Mouse (Mus musculus) lung, postnatal 0 days (tissue): ENCODE measurements at regions not wholly inside any gene's neighbourhood (a gene's known extent, or its start where the extent isn't known, plus 50 kb on each side); places are given as distances from the start of the nearest gene placed in this dataset.
A peak's percentile ranks its signal among the peaks of the same experiment; 100 is the strongest.

ENCODE experiments used
- ATAC-seq: fragments of 200-750 bp; cut with Nextera tagmentation; 2 replicates; pipeline ENCODE4 v1.8.0; 2017; ENCODE audit warnings: moderate library complexity
- DNase-seq: peaks from one replicate; pipeline ENCODE4 v3.0.0-alpha.2; 2016; ENCODE audit warnings: low spot score
- H3K27ac ChIP-seq: fragments of 300-500 bp; sonication (generic); 2 replicates; pipeline ENCODE4 v1.5.1; 2014; ENCODE audit warnings: antibody characterized with exemption, mild to moderate bottlenecking, low read length, mixed read lengths
- H3K27me3 ChIP-seq: fragments of 300-500 bp; sonication (generic); replicated peaks from 2 replicates; pipeline ENCODE4 v1.6.1; 2014; ENCODE audit warnings: low read length, mixed read lengths; ENCODE audit not compliant: insufficient read depth
- H3K36me3 ChIP-seq: fragments of 300-500 bp; sonication (generic); 2 replicates; pipeline ENCODE4 v1.6.1; 2014; ENCODE audit warnings: low read length, mixed read lengths; ENCODE audit not compliant: insufficient read depth
- H3K4me1 ChIP-seq: fragments of 300-500 bp; sonication (generic); 2 replicates; pipeline ENCODE4 v1.6.1; 2014; ENCODE audit warnings: antibody characterized with exemption, low read depth, low read length, mixed read lengths; ENCODE audit not compliant: insufficient read depth
- H3K4me2 ChIP-seq: fragments of 300-500 bp; sonication (generic); replicated peaks from 2 replicates; pipeline ENCODE4 v1.6.1; 2014; ENCODE audit warnings: low read depth, mild to moderate bottlenecking, low read length, moderate library complexity, mixed read lengths
- H3K4me3 ChIP-seq: fragments of 300-500 bp; sonication (generic); 2 replicates; pipeline ENCODE4 v1.5.1; 2014; ENCODE audit warnings: low read depth, low read length
- H3K9ac ChIP-seq: fragments of 300-500 bp; sonication (generic); replicated peaks from 2 replicates; pipeline ENCODE4 v1.6.1; 2014; ENCODE audit warnings: low read depth, mild to moderate bottlenecking
- H3K9me3 ChIP-seq: fragments of 300-500 bp; sonication (generic); 2 replicates; pipeline ENCODE4 v1.6.1; 2016; ENCODE audit warnings: low read length, mixed read lengths
- CTCF ChIP-seq: IDR thresholded peaks from 2 replicates; pipeline ENCODE4 v1.5.1; 2016; ENCODE audit warnings: antibody characterized with exemption, mild to moderate bottlenecking
- EP300 ChIP-seq: IDR thresholded peaks from 2 replicates; pipeline ENCODE4 v1.6.1; 2016; ENCODE audit warnings: antibody characterized with exemption, mild to moderate bottlenecking, control low read depth
- WGBS: fragments of 180-500 bp; shearing (Covaris S2); extraction: QIAGEN DNeasy Blood & Tissue Kit; methylation state at CpG from one replicate; pipeline ENCODE4 v1.1.7; 2014; 5-methylcytosine and 5-hydroxymethylcytosine counted together

DNA sequence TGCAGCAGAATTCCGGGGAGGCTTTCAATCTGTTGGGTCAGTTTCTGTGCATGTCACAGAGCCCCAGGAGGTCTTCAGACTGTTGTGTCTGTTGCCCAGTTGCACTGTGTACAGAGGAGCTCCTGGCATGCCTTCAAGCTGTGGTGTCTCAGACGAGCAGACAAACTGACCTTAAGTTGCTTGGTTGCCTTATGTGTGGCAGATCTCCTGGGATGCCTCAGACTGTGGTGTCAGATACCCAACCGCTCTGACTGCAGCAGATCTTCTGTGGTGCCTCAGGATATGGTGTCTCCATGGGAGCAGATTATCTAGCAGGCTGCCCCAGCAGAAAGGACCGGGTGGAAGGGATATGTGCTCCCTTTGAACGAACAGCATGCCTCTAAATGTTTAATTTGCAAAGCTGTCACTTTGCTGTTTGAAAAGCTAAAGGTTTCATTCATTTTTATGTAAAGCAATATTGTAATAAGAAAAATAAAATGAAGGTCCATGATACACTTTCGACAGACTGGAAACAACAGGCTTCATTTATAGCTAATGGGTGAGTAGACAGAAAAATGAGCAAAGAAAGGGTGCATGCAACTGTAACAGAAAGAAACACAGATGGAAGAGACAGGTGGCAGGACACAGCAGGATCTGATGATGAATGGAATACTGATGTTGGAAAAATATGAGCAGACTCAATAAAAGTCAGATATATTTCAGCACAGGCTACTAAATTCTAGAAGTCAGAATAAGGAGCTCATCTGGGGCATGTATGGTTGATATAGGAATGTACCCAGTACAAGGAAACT, 1060.0 kb downstream of the Serpinb8 start:
- Histone ChIP-seq H3K4me3 (no peak overlapping the region), H3K36me3 (no peaks in the 10 kb centered on the region), H3K27ac (no peak overlapping the region), H3K27me3 (no peaks in the 10 kb centered on the region), H3K9ac (no peak overlapping the region), H3K9me3 (no peaks in the 10 kb centered on the region), H3K4me2 (no peak overlapping the region), H3K4me1 (no peaks in the 10 kb centered on the region)
- TF ChIP-seq EP300 (no peak), CTCF (no peak)
- DNase-seq (no peak), ATAC-seq (no peak)
- WGBS, result 60% methylated on average over 6 of the region's 6 CpGs

DNA sequence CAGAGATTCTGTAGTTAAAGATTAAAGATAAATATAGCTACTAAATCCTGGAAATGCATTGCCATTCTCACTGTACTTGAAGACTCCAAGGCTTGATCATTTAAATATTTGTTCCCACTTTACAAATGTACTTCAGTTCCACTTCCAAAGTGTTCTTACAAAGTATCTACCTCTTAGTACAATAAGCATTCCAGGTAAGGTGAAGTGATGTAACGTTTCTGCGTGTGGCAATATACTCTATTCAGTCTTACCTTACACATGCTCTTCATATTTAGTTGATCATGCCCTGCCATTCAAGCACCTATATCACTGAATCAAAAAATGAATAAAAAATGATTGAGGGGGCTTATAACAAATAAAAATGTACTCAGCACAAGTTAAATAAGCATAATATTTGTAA, 1081.2 kb downstream of the Serpinb8 start:
- Histone ChIP-seq H3K27ac (no peak overlapping the region), H3K27me3 (no peaks in the 10 kb centered on the region), H3K9ac (no peak overlapping the region), H3K36me3 (no peaks in the 10 kb centered on the region), H3K4me2 (no peak overlapping the region), H3K4me1 (no peaks in the 10 kb centered on the region), H3K4me3 (no peak overlapping the region), H3K9me3 (no peaks in the 10 kb centered on the region)
- no peak for TF ChIP-seq CTCF
- peak; percentile 38; the same call in 1 of the 2 replicates for TF ChIP-seq EP300
- ATAC-seq, result peak; percentile 77
- WGBS, result 50% methylated on average over 2 of the region's 2 CpGs
- peak; percentile 63 for DNase-seq
